Mouse (Mus musculus) erythroblast, adult 5-6 weeks (primary cell): Measurements from ENCODE around the gene Rab37. TPM values are rescaled to one million over a fixed set of nuclear protein-coding genes. Genes with fewer than 3 reads are reported as not detected.

Experiments used
- ATAC-seq: replicated peaks from 2 replicates; pipeline ENCODE4 v1.8.0; 2016; ENCODE audit warnings: moderate number of reproducible peaks, mild to moderate bottlenecking, moderate TSS enrichment, inconsistent platforms; ENCODE audit not compliant: poor library complexity, low FRiP score, severe bottlenecking
- total RNA-seq, 2 experiments: library from RNA; stranded (forward) in 1 of 2; stranded (reverse) in 1 of 2; fragments of 150-400 nt in 1 of 2; fragments of 200-764, 138-1000 nt in 1 of 2; gene quantifications; 2 replicates each; pipeline versions ENCODE4 v1.2.3 to v1.2.4; 2015 to 2017; ENCODE audit warnings: low replicate concordance in 2 of 2

Gene Rab37
- total RNA-seq, 2 experiments from 2014 or later: 4.3 to 7.5 TPM

DNA sequence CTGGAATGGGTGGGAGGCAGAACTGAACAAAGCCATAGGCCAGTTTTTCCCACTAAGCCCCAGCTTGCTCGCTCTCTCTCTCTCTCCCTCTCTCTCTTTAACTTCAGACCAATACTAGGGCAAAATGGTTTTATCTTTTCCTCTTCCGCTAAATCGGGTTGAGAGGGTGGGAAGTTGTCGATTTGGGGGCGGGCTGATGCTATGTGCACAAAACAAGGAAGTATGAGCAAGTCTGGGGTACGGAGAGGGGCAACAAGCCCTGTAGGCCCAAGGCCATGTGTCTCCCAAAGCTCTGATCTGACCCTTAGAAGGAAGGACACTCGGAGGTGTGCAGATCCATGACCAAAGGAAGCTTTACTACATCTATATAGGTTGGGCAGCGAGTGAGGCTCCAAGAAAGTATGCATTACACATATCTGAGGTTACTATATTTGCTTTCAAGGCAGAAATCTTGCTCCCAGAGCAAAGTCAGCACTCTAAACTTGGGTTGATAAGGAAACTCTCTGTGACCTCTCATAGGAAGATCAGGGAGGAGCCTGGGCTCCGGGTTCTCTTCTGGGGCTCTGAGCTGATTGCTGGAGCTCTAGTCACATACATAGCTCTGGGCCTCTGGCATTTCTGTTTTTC, 70.5 kb downstream of the Rab37 start:
- no peak for ATAC-seq

DNA sequence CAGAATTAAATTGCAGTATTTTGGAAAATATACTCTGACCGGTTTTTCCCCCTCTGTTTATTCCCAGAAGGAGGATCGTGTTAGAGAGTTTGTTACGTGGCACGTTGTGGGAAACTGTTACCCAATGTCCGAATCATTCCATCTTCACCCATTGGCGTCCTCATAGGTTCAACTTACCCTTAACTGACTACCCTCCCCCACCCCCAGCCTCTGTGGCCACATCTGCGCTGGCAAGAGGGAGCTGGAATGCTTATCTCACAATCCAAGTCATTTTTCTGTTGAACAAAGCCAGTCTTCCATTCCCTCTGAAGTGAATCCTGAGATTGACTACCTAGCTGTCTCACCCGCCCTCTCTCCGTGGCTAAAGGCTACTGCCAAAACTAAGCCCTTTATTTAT, 71.0 kb downstream of the Rab37 start:
- ATAC-seq: no peak

DNA sequence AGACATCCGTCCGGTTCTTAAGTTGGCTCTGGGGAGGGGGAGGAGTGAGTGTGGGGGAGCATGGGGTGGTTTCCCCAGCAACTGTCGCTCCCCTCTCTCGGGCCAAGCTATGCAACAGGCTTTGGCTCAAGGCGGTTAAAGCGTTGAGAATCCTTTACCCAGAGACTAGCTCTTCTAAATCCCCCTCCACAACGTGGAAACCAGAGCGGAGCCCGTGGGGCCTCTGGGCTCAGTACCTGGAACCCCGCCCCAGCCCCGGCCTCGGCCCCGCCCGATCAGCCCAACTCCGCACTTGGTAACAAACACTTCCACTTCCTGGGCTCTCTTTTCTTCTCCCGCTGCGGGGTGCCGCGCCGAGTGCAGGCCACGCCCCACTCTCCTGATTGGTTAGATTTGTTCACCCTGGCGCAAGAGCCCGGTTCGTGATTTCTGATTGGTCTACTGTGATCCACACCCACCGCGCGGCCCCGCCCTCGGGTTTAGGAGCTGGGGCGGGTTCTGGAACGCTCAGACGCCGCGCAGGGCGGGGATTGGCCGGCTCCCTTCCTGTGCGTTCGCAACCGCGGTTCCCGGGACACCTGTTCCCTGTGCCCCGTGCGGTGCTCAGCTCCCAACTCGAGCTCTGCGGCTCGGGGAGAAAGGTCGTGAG, 71.7 kb downstream of the Rab37 start, which contains the start of gene Slc9a3r1:
Slc9a3r1 (plus strand) TSS at position 510 of the 649 bp plus-strand sequence.
- peak; percentile 93 for ATAC-seq

DNA sequence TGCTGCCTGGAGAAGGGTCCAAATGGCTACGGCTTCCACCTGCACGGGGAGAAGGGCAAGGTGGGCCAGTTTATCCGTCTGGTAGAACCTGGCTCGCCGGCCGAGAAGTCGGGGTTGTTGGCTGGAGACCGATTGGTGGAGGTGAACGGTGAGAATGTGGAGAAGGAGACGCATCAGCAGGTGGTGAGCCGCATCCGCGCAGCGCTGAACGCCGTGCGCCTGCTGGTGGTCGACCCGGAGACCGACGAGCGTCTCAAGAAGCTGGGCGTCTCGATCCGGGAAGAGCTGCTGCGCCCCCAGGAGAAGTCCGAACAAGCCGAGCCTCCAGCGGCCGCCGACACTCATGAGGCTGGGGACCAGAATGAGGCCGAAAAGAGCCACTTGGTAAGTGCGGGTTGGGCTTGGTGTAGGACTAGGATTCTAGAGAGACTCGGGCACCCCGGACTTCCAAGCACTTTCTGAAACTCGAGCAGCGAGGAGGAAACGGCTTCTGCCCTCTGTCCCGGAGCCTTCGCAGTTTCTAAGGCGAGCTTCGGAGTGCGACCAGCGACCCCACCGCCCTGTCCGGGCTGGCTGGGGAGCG, 72.4 kb downstream of the Rab37 start:
- no peak for ATAC-seq

DNA sequence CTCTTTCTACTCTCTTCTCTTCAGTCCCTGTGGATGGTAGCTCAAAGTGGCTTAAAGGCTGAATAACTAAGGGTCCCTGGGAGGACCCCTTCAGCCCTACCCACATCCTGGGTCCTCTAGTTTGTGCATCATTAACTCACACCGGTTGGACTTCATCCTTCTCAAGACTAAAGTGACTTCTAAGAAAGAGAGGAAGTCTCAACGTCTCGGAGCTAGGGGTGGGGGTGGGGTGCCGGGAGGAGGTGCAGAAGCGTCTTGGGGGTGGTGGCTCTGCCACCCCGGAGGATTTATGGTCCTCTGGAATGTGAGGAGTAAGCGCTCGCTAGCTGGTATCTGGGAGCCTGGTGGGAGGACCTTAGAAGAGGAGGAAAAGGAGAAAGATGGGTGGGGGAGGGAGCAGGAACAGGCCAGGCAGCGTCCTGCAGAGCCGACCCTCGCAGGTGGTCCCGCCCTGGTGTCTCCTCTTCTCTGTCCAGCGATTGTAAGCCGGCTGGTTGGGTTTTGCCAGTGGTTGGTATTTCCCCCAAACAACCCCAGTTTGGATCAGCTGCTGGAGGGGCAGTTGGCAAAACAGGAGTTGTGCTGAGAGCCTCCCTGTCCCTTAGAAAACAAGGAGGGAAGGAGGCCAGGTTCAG, 73.2 kb downstream of the Rab37 start:
- no peak for ATAC-seq

DNA sequence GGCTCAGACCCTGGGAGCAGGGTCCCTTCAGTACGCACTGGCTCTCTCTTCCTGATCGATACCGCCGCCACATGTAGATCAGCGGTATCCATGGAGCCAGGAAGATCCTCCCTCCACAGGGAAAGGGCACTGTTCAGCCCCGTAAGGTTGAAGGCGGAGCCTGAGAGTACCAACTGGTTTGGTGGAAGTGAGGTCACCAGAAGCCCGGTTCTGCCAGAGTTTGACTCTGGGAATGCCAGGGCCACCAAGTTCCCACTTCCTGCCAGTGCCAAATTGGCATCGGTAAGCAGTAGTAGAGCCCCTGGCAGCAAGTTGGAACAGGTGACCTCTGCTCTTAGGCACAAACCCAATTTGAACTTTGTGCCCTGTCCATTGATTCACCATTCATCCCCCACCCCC, 73.7 kb downstream of the Rab37 start:
- no peak for ATAC-seq

DNA sequence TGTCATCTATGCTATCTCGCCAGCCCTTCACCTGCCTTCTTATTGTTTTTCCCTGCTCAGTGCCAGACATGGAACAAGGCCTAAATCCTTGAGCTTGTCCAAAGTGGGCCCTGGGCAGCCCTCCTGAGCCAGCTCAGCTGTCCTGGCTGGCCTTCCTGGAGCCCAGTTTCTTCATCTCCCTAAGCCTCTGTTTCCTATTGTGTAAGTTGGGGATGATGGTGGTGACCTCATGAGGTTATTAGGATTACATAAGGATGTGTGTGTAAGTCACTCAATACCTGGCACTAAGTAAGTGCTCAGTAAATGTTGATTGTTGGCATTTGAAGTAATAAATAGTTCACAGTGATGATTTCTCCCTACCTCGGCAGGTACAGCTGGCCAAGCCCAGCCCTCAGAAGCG, 75.5 kb downstream of the Rab37 start:
- ATAC-seq: no peak

DNA sequence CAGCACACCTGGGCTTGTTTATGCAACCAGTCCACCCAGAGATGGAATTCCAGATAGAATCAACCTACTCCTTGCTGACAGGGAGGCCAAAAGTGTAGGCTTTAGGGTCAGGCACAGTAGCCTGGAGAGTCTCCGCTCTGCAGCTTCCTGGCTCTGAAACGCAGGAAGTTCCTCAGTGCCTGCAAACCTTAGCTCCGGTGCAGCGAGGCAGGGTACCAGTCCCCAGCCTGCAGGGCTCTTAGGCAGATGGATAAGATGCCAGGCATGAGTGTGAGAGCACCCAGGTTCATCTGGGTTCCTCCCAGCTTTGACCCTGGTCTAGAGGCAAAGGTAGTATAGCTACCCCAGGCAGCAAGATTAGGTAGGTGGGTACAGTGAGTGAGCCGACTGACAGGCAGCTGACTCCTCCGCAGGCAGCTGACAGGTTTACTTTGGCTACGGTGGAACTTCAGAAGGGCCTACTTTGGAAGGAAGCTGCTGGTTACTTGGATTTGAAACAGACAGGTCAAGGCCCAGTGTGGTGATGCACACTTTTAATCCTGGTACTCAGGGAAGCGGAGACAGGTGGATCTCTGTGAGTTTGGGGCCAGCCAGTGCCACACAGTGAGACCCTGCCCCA, 76.5 kb downstream of the Rab37 start:
- ATAC-seq: no peak

DNA sequence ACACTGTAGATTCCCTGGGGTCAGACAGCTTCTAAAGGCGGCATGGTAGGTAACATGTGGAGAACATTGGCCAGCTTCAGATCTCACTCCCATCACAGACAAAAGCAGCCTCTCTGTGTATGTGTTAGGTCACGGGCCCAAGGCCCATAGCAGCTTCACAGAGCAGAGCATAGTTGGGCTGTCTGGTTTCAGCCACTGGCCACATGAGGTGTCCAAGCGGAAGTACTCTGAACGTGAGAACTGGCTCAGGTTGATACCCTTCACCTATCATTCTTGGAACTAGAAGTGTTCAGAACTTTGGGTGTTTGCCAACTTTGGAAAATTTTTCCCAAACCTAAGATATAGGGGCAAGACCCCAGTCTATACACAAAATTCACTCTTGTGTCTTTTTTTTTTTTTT, 78.2 kb downstream of the Rab37 start:
- no peak for ATAC-seq

DNA sequence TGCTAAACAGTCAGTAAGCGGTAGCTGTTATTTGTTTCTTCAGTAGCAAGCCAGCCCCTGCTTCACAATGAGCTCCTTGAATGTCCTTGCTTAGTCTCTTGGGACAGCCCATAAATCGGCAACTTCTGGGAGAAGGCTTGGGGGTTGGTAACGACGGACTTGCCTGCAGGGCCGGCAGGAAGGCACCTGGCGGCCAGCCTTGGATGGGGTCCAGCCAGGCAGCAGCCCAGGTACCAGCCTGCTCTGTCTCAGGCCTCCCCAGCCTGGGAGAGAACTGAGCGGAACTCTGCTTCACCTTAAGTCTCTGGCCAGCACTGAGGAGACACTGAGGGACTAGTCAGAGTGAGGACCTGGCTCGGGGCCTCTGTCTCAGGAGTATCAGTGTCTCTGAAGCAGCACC, 79.9 kb downstream of the Rab37 start:
- ATAC-seq: no peak

DNA sequence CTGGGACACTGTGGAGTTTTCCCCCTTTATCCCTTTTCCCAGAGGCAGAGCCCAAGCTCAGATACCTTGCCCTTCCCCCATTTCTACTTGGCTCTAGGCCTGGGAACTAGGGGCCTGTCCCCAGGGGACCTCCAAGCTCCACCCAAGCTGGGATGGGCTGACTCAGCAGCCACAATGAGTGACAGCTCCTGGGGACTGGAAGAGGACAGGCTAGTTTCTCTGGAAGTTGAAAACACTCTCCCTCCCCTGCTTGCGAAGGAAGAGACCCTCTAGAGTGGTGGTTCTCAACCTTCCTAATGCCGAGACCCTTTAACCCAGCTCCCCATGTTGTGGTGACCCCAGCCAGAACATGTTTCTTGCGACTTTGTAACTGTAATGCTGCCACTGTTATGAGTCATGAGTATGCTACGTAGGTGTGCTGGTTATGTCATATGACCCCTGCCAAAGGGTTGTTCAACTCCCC, 81.6 kb downstream of the Rab37 start:
- no peak for ATAC-seq

DNA sequence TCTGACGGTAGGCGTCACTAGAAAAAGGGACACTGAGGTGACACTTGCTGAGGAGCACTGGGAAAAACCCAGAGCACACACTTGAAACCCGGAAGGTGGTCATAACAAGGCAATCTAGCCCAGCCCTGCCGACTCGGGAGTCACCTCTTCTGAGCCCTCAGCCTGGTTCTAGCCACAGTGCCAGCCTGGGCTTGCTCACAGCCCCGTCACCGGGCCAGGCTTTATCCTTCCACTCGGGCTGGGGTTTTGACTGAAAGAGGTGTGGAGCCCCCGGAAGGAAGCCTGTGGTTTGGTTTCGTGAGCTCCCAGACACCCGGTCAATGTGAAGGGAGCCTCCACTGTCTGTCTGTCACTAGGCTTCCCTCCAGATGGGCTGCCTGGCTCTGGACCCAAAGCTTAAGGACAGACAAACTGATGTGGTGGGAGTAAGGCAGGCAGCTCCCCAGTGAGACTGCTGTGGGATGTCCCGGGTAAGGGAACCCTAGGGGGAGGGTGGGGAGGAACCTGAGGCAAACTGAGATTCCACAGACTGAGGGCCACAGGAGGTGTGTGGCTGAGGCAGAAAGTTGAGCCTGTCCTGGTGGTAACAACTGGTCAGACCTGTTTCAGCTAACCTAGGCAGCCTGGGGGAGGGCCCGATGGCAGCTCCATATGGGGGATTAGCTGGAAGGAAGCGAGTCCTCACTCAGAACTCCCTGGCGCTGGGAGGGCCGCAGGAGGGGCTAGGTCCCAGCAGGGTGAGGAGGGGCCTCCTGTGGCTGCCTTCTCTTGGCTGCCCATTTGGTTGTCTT, 82.5 kb downstream of the Rab37 start:
- no peak for ATAC-seq

DNA sequence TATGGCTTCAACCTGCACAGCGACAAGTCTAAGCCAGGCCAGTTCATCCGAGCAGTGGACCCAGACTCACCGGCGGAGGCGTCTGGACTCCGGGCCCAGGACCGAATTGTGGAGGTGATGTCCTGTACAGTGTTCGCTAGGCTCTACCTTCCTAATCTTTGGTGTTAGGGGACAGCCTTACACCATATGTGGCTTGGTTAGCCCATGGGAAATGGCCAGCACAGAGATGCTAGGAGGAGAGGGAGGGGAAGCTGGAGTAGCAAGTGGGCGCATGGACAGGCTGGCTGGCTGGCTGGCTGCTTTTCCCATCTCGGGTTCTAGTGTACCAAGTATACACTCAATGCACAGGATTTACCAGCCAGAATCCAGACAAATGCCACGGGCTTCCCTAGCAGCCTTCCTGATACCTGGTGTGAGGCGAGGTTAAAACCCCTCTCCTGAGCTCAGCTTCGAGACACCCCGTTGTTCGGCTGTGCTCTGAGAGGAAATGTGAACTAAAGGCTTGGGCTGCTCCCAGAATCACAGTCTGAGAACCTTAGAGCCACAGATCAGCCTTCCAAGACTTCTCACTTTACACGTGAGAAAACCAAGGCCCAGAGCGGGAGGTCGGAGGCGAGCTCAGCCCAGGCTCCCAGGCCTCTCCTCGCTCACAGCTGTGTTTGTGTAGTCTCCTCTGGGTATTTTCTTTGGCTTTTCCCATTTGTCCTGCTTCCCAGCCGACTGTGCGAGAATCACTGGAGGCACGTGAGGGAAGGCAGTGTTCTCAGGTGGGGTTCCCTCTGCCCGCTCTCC, 85.4 kb downstream of the Rab37 start:
- ATAC-seq: no peak

DNA sequence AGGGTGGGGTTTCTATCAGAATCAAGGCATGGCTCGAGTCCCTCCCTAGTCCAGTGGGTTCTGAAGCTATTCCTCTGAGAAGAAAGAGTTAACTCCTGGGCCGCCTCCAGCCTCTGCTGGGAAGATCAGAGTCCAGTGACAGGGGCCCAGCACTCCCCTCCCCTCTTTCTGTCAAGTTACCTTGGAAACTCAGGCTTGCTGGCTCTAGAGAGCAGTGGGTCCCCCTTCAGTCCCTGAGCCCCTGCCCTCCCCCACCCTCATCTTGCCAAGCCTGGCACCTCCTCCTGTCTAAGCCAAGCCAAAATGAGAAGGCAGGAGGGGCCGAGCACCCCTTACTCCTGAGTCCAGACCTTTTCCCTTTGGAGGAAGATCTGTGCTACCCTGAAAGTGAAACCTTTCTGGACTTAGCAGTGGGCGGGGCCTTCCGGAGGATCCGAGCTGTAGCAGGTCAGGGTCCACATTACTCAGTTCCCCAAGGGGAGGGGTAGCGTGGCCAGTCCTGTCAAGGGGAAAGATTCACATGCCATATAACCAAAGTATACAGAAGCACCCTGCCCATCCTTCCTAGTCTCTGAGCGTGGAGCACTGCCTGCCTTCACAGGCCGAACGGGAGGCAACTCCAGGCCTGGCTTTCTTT, 86.4 kb downstream of the Rab37 start:
- no peak for ATAC-seq

DNA sequence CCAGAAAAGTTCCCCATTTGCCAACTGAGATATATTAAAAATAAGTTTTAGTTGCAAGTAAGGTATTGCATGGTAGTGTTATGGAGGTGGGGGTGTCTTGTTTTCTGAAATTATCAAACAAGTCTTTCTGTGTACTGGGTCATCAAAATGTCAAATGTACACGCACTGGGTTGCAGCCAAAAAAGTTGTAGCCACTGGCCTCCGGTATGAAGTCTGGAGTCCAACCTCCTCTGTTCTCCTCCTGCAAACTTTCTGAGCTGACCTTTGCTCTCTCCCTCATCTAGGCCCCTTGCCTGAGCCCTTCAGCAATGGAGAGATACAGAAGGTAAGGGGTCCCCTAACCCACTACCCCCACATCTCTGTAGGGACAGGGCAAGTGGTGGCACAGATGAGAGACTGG, 87.5 kb downstream of the Rab37 start:
- no peak for ATAC-seq

DNA sequence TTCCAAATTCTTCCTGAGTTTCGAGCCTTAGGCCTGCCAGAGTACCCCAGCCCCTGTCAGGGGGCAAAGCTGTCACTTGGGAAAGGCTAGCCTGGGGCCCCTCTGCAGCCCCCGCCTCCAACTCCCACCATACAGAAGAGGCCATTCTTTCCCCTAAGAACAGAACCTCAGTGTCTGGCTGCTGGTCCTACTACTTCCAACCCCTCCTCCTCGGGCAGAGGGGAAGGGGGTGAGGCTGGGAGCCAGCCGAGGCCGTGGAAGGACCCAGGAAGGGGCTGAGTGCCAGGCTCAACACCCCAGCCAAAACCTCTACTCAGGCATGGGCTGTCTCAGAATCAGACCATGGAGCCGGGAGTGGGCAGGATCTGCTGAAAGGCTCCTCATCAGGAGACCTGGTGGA, 88.0 kb downstream of the Rab37 start:
- no peak for ATAC-seq

DNA sequence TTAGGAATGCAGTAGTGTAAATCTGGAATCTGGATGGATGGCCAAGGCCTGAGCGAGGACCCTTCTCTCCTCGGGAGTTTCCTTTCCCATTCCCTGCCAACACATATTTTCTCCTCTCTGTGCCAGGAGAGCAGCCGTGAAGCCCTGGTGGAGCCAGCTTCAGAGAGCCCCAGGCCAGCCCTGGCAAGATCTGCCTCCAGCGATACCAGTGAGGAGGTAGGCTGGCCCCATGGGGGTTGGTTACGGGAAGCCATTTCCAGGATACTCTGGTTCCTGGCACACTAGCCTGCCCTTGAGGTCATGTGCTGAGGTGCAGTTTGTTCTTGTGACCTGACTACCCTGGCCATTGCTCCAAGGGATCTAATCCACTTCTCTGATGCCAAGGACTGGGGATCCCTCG, 88.7 kb downstream of the Rab37 start:
- ATAC-seq: no peak

DNA sequence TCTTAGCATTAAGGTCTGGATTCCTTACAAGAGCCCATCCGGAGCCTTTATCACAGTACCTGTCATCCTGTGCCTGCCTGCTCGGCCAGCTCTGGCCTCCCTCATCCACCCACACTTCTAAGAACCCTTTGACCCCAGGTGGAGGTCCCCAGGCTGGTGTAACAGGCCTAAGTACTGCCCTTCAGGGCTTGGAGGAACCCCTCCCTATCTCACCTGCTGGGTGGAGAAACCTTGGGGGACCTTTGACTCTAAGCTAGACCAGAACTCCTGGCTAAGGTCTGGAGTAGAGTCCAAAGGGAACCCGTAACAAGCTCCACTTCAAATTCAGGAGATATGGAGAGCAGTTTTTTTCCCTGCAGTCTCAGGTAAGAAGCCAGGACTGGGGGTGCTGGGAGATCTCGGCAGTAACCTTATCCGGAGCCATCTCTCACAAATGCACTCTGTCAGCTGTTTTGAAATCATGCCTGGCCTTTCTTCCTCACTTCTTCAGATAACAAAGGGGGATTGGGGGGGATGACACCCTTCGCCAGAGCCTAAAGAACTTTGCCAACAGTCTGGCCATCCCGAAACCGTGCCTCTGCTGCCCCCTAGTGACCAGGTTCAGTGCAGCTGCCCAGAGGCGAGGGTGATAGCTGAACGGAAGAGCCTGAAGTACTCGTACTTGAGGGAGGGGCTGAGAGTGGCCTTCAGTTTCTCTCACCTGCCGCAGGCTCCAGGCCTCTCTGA, 90.8 kb downstream of the Rab37 start:
- ATAC-seq: peak; percentile 61; the same call in 1 of the 2 replicates
